Mouse (Mus musculus): ENCODE results near the gene Rpl36a-ps1.
"Not testable (repeated sequence)": the region's sequence is repeated elsewhere in the genome, so short reads cannot be mapped to it uniquely, and the experiment has no call there.

Rpl36a-ps1 gene

DNA sequence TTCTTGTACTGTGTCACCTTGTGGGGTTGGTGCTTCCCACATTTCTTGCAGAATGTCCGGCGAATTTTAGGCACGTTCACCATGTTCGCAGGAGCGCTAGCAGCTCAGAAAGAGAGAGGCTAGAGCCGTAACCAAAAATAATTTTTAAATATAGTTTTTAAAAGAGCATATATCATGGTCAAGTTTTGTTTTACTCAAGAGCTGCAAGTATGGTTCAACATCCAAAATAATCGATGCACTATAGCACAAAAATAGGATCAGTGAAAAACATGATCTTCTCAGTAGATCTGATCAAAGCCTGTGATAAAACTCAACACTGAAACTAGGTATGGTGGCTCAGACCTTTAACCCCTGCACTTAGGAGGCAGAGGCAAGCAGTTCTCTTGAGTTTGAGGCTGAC lies at the start of gene Rpl36a-ps1:
TSS of gene Rpl36a-ps1 (minus strand) at position 101 of the 400 bp plus-strand sequence.
- DNase-seq (ENCODE audit: low read depth, low spot score) = no peak

DNA sequence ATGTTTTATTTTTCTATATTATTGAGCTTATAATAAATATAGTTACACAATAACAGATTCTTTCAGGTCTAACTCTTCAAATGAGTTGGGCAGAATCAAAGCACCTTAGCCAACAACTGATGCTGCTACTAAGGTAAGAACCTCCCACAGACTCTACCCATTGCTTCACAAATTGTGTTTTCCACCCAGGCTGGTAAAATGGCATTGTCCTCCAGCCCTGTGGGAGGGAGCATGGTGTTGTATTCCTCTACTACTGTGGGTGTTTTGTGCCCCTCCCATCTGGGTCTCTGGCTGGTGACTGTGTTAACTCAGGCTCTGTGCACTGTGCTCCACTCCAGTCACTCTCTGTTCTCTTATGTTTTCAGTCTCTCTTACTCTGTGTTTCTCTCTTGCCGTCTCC lies 49.4 kb upstream of the Rpl36a-ps1 start:
- no peak for DNase-seq (ENCODE audit: low read depth, low spot score)

DNA sequence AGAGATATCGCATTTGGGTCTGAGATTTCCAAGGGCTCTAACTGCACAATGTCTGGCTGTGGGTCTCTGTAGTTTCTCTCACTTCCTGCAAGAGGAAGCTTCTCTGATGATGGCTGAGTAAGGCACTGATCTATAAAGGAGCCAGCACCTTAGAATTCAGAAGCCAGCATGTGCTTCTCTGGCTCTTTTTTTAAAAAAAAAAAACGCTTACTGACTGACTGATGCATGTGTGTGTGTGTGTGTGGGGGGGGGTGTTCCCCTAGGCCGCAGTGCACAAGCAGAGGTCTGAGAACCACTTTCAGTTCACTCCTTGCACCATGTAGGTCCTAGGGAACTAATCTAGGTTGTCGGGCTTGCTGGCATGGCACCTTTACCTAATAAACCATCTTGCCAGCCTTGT lies 47.3 kb upstream of the Rpl36a-ps1 start:
- DNase-seq (ENCODE audit: low read depth, low spot score) = no peak

DNA sequence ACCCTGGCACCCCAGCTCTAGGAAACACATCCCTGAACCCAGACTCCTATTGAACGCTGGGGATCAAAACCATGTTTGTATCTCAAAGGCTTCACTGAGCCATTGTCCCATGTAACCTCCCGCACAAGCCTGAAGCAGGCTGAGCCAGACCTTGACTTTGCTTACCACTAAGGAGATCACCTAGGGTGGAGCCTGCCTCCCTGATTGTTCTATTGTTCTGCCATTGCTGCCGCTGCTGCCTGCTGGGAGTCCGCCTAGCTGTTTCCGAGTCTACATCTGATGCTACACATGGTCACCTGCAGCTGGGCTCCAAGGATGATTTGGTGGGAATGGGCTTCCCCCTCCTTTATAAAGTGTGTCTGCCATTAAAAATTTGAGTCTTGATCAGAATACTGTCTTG lies 45.2 kb upstream of the Rpl36a-ps1 start:
- DNase-seq (ENCODE audit: low read depth, low spot score) = not testable (repeated sequence)

DNA sequence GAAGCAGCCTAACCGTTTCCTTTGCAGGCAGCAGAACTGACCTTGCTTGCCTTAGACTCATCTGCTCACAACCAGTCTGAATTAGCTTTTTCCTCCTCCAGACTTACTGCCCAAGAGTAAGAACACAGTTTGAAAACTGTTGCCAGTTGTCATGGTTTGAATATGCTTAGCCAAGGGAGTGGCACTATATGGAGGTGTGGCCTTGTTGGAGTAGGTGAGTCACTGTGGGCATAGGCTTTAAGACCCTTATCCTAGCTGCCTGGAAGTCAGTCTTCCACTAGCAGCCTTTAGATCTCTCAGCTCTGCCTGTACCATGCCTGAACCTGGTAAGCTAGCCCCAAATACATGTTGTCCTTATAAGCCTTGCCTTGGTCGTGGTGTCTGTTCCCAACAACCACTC lies 43.6 kb upstream of the Rpl36a-ps1 start:
- DNase-seq (ENCODE audit: low read depth, low spot score) = no peak

DNA sequence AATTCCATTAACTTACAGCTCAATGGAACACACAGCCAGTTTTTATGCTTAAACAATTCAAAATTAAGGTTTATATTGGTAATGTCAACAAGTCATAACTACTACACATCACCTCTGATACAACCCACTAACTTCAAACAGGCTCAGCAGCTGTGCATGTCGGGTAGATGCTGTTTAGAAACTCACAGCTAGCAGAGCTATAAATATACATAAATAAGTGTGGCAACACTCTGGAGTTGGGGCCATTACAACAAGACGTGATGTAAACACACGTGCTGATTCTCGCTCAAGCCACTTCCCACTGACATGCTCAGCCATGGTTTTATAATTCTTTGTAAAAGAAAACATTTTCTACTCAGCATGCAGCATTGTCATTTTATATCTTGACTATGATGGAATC lies 41.9 kb upstream of the Rpl36a-ps1 start:
- no peak for DNase-seq (ENCODE audit: low read depth, low spot score)

DNA sequence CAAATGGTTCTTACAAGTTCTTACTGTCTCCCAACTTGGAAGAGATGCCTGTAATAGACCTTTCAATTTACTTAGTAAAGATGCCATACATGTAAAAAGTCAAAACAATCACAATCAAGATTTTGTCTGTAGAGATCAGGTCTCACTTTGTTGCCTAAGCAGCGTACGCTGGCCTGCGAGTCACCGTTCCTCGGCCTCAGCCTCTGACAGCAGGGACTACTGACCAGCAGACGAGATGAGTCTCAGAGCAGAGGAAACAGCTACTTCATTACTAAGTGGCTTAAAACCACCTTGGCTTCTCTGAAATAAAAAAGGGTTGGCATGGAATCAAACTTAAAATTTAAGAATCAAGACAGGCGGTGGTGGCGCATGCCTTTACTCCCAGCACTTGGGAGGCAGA lies 40.7 kb upstream of the Rpl36a-ps1 start:
- not testable (repeated sequence) for DNase-seq (ENCODE audit: low read depth, low spot score)

DNA sequence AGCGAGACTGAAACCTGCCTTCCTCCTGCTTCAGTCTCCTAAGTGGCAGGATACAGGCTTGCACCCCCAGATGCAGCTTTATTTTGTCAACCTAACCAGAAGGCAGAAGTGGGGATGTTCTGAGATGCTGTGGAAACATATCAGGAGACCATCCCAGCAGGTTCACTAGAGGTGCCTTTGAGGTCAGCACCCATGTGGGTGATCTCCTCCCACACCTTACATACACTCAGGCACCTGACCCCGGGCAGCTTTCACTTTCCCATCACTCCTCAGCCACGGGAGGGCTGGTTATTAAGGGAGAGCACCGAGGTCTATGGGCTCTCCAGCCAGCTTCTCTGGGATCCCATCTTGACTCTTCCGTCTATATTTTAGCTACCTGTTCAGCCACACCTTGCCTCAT lies 38.5 kb upstream of the Rpl36a-ps1 start:
- DNase-seq (ENCODE audit: low read depth, low spot score) = no peak

DNA sequence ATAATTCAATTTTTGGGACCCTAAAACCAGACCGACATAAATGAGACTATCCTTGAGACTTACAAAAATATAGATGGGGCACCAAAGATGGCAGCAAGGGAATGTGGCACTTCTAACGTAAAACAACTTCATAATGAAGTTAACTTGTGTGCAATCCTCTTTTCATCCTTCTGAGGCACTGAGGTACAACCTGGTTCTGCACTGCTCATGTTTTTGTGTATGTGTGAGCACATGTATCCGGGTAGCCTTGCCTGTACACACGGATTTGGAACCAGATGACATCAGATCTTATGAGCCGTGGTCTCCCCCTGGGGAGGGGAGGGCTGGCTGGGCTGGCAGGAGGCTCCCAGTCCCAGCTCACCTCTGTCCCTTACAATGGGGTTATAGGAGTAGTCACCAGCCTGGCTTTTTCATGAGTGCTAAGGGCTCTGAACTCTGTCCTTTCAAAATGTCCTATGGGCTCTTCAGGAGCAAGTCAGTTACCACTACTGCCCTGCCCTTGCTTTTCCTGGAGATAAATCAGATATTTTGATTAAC lies 37.3 kb upstream of the Rpl36a-ps1 start:
- no peak for DNase-seq (ENCODE audit: low read depth, low spot score)

DNA sequence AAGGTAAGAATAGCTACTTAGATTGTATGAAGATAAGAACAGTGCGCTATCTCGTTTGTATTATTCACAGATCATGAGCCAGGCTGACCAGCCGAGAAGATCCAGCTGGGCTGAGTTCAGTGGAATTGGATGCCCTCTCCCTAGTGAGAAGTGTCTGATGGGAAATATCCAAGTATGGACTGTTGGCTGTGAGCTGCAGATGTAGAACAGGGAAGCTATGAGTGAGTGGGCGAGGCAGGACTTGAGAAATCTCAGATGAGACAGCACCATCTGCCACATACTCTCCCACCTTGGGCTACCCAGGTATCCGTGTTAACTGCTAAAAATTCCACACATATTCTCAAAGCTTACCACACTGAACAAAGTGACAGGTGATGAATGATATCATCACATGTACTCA lies 35.9 kb upstream of the Rpl36a-ps1 start:
- DNase-seq (ENCODE audit: low read depth, low spot score) = no peak

DNA sequence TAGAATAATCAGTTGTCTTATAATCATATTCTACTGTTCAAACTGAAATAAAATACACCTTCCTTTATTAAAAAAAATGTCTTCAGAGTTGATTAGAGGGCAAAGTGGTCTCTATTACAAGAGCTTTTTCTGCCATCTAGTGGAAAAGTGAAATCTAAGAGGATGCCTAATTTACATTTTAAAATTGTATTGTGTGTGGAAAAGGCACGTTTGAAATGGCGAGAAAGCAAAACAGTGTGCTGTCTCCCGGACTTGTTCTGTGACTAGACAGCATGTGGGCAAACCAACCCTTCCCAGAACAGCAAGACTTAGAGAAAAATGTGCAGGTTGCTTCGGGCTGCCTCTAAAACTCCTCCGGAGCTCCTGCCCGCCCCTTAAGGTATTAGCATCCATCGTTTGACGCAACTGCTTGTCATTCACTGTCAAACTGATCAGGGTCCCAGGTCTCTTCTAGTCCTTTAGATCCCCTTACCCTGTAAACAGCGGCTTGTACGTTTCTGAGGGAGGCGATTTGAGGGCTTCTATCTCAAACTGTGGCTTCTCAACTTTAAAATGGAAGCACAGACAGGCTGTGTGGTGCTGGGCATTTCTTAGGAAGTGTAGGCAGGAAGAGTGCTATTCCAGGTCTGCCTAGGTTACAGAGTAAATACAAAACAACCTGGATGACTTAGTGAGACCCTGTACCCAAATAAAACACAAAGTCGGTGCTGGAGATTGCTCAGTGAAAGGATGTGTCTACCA lies 28.4 kb upstream of the Rpl36a-ps1 start:
- DNase-seq (ENCODE audit: low read depth, low spot score) = no peak

DNA sequence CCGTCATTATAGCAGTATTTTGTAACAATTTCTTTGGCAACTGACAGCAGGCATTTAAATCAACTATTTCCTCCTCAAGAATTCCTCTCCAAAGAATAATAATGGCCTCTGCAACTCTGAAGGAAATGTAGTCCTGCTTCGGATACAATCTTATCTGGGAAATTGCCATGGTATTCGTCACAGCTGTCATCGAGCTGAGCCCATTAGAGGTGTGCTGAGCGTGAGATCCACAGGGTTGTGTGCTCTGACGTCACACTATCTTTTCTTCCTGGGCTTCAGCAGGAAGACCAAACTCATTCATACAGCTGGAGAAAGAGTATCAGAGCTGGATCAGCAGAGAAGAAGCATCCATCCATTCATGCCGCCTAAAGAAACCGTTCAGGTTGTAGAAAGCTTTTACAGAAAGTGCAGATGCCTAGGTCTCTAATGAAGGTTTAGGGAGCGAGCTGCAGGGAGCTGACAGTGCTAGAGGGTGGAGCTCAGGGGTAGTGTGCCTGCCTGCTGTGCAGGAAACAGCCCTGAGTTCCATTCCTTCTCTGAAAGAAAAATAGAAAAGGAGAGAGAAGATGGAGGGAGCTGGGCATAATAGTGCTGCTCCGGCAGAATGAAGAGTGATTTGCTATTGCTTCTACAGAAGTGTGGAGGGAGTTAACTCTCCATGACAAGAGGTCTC lies 25.2 kb upstream of the Rpl36a-ps1 start:
- DNase-seq (ENCODE audit: low read depth, low spot score) = no peak

DNA sequence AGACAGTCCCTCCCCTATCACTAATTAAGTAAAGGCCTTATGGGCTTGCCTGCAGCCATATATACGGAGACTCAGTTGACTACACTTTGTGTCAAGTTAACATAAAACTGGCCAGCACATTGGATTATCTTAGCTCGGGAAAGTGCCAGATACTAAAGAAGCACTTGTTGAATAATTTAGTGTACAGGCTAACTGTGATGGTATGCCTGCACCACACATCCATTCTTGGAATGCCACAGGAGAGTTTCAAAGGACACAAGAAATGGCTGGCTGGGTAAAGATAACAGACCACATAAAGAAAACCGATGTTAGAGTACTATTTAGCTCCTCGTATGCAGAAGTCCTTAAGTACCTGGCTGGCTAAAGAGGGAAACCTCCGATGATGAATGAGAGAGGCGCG lies 24.6 kb upstream of the Rpl36a-ps1 start:
- DNase-seq (ENCODE audit: low read depth, low spot score) = no peak

DNA sequence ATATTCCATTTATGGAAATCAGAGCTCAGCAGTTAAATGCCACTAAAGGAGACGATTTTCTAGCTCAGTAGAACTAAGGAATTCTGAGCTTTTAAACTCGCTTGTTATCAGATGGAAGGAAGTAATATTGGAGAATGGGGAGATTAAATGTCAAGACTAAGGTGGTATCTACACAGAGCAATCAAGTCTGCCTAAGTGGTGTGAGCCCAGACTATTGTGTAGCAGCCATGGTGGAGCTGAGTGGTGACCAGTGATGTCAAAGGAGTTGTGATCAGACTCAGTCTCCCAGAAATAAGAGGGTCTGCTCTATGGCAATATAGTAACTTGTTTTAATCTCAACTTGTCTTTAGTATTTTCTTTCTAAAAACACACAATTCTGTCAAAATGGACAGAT lies 16.8 kb upstream of the Rpl36a-ps1 start:
- DNase-seq (ENCODE audit: low read depth, low spot score) = no peak

DNA sequence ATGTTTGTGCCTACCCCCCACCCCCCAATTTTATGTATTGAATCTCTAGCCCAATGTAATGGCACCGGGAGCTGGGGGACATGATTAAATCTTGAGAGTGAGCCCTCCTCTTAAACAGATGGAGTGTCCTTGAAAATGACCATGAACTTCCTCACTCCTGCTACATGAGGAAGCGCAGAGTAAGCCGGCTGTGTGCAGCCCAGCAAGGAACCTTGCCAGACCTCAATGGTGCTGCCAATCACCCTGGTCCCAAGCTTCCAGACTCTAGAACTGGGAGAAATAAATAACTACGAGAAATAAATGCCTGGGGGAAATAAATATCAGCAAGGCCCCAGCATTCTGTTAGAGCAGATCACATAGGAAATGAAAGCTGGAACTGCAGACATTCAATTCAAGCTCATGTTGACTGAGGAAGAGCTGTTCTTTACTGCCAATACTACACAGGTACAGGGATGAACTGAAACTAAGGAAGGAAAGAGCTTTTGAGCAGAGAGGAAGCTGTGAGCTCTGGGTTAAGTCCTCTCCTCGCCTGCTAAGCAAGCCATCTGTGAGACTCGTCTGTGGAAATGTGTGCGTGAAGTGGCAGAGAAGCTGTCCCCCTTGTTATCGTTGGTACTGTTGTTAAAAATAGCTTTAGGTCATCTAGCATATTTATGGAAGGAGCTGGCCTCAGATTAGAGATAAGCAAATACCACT lies 16.3 kb upstream of the Rpl36a-ps1 start:
- DNase-seq (ENCODE audit: low read depth, low spot score) = no peak

DNA sequence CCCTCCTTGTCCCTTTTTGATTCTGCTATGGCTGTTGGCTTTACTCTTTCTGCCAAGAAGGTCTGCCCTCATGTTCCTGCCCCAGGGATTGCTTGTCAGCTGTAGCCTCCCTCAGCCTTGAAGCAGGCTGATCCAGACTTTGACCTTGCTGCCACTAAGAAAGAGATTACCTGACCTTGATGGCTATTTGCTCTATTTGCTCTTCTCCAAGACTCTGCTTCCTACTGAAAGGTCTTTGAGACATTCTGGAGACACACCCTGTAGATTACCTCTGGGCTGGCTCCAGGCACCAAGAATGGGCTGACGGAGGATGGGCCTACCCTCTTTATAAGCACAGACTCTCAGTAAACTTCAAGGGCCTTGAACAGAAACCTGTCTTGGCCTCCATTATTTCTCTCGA lies 1.6 kb downstream of the Rpl36a-ps1 start:
- no peak for DNase-seq (ENCODE audit: low read depth, low spot score)

DNA sequence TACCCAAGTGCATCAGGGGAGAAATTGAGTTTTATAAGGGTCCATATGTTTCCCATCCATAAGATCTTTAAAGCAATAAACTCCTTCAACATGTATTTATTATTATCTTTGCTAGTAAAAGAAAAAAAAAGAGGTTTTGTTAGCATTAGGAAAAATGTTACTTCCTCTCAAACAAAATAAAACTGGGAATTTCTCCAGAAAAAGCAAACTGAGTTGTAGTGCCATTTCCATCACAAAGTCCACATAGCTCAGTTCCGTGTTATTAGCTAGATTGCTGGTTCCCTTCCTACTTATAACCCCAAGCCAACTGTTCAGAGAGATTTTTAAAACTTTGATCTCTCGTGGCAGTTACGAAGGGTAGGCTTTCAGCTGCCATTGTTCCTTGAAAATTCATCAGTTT lies 3.5 kb downstream of the Rpl36a-ps1 start:
- no peak for DNase-seq (ENCODE audit: low read depth, low spot score)

DNA sequence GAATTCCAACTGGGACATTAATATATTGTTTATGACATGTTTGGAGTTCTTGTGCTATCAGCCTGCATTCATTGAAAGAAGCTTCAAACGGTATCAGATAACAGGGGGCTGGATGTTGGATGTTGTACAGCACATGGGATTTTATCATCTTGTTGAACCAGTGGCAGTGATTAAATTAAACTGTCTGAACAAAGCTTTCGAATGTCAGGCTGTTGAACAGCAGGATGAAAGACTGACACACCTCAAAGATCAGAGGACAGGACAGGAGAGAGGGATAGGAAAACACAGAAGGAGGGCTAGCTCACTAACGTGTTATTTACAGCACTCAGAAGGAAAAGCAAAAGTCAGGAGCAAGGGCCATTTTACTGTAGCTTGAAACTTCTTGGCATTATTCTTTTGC lies 4.3 kb downstream of the Rpl36a-ps1 start:
- DNase-seq (ENCODE audit: low read depth, low spot score) = no peak

DNA sequence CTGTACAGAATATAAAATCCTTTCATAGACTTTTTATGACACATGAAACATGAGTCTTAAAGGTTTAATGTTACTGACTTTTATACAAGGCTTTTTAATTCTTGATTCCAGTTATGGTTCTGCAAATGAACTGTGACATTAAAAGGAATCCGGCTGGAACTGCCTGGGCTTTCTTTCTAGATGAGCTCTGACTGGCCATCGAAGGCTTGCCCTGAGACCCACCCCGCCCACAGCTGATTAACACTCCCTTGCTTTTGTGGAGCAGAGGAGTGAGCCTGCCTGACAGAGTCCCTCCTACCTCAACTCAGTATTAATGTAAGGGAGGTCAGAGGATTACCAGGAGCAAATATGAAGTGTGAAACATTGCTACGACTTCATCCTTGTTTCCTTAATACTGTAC lies 22.2 kb downstream of the Rpl36a-ps1 start:
- no peak for DNase-seq (ENCODE audit: low read depth, low spot score)

DNA sequence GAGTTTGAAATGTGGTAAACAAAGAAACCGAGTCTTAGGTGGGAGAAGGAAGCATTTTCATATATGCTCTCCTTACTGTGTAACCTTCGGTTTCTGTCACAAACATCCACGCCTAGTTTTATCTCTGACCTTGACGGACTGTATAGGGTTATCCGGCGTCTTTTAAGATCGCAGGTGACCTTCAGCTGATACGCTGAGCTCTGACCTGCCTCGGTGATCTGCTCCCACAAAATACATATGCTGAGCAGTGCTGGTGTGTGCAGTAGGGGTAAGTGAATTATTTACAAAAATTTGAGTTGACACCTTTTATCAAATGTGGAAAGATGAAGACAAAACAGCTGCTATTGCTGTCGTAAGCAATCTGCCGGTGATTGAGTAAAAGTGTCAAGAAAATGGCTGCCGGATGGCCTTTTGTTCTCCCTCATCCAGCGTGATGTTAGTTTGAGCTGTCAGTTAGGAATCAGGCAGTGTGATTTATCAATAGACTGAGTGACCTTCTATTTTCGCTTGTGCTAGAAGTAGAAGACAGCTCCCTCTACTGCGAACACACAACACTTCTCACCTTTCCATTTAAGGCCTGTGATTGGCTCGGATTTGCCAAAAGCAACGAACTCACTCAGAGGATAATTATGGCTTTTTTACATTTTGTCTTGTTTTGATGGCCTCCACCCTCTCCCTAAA lies 35.0 kb downstream of the Rpl36a-ps1 start:
- DNase-seq (ENCODE audit: low read depth, low spot score) = no peak

DNA sequence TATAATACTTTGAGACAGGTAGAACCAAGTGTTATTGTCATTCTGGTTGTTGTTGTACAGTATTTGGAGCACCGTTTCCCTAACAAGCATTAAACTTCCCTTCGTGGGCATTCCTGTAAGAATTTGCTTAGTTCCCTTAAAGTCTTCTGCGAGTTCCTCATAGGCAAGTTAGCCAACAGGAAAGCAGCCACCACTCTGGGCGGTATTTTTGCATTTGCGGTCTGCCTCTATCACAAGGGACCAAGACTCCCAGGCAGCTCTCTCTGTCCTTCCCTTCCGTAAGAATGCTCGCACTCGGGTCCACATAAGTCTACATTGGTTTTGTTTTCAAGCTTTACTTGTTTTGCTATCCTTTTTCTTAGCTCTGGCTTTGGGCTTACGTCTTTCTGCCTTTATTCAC lies 37.3 kb downstream of the Rpl36a-ps1 start:
- no peak for DNase-seq (ENCODE audit: low read depth, low spot score)

DNA sequence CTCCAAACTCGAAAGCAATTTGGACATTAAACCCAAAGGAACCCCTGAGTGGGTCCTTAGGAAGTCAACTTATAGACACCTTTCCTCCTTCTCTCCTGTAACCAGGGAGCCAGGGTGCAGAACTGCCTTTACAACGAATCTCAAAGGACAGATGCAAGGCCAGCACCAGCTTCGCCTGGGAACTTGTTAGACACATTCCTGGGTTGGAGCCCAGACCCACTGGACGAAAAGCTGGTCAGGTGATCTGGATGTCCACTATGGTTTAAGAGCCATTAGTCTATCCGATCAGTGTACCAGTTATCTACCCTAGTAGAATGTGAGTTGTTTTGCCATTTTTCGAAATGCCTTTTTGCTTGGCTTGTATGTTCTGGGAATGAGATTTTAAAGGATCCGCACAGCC lies 41.7 kb downstream of the Rpl36a-ps1 start:
- no peak for DNase-seq (ENCODE audit: low read depth, low spot score)
